Mouse (Mus musculus) Muller cell, postnatal 12 days (primary cell): Measurements from ENCODE around the gene Mob3a.

Source experiments
- DNase-seq: peaks from one replicate; pipeline ENCODE4 v3.0.0-alpha.2; 2015; ENCODE audit errors: inconsistent ontology term

The Mob3a gene

GRCm38 (mm10) chr10:80700038-80700504, 1.7 kb downstream of the Mob3a start:
- no peak for DNase-seq

- no peak for DNase-seq
These were observed 3.2 kb downstream of the Mob3a start for GRCm38 (mm10) chr10:80698605-80699004.

- no peak for DNase-seq
These were observed 4.0 kb downstream of the Mob3a start for GRCm38 (mm10) chr10:80697812-80698211.

GRCm38 (mm10) chr10:80697393-80697787, 4.4 kb downstream of the Mob3a start:
- no peak for DNase-seq

GRCm38 (mm10) chr10:80696502-80697392, 5.0 kb downstream of the Mob3a start:
- DNase-seq, result no peak

GRCm38 (mm10) chr10:80695801-80696501, 5.8 kb downstream of the Mob3a start:
- DNase-seq, result no peak

- DNase-seq, result no peak
These were observed 6.6 kb downstream of the Mob3a start for GRCm38 (mm10) chr10:80695186-80695585.

GRCm38 (mm10) chr10:80694159-80694938, 7.4 kb downstream of the Mob3a start:
- no peak for DNase-seq

GRCm38 (mm10) chr10:80693401-80694045, 8.3 kb downstream of the Mob3a start:
- no peak for DNase-seq

GRCm38 (mm10) chr10:80692249-80693165, 9.3 kb downstream of the Mob3a start:
- DNase-seq, result no peak

GRCm38 (mm10) chr10:80687850-80688249, 13.9 kb downstream of the Mob3a start:
- peak; percentile 50 for DNase-seq

- no peak for DNase-seq
These were observed 15.2 kb downstream of the Mob3a start for GRCm38 (mm10) chr10:80686617-80687016.

GRCm38 (mm10) chr10:80684984-80685383, 16.8 kb downstream of the Mob3a start:
- no peak for DNase-seq

- peak; percentile 51 for DNase-seq
These were observed 17.6 kb downstream of the Mob3a start for GRCm38 (mm10) chr10:80684214-80684613.

GRCm38 (mm10) chr10:80683647-80684046, 18.1 kb downstream of the Mob3a start:
- DNase-seq, result no peak

GRCm38 (mm10) chr10:80682003-80682402, 19.8 kb downstream of the Mob3a start:
- no peak for DNase-seq

- DNase-seq, result no peak
These were observed 21.5 kb downstream of the Mob3a start for GRCm38 (mm10) chr10:80680260-80680696.

- no peak for DNase-seq
These were observed 22.1 kb downstream of the Mob3a start for GRCm38 (mm10) chr10:80679556-80680259.

- DNase-seq, result no peak
These were observed 23.0 kb downstream of the Mob3a start for GRCm38 (mm10) chr10:80678601-80679377.
